Mouse (Mus musculus) brain, embryonic 18.5 days (tissue): ENCODE measurements around the gene Hdac9.
"Not testable (repeated sequence)": the region's sequence is repeated elsewhere in the genome, so short reads cannot be mapped to it uniquely, and the experiment has no call there.

Experiments used
- DNase-seq: peaks from one replicate; pipeline ENCODE4 v3.0.0-alpha.2; 2012; ENCODE audit warnings: low read depth, low spot score

Hdac9 gene

DNA sequence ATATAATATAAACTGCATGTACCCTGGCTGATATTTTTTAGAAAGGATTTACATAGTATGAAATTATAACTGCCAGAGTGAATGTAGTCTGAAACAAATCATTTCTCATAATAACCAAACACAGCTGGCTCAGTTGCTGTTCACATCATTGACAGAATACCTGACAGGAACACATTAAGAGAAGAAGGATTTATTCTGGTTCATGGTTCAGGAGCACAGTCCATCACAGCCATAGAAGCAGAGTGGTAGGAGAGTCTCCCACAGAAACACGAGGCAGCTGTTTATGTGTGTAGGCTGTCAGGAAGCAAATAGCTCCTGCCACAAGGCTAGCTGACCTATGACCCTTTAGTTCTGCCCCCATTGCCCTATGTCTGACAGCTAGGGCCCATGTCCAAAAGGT, 803.6 kb downstream of the Hdac9 start:
- DNase-seq: no peak

DNA sequence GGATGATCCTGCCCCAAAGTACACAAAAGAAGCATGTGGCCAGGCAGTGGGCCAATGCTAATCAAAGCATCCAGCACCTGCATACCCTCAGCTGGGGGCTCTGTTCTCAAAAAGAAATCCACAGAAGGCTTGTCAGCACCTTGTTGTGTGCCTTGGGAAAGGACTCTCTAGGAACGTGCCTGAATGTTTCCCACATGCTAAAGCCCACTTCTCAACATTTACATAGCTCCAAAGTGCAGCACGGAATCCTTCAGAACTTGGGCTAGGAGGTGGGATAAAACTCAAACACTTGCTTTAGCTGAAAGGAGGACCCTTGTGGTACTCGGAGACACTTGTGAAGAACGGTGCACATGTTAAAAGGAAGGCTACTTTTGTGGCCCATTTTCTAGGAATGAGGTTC, 823.9 kb downstream of the Hdac9 start:
- no peak for DNase-seq

- DNase-seq: no peak
These were observed 825.0 kb downstream of the Hdac9 start for GRCm38 (mm10) chr12:34091851-34092250.

DNA sequence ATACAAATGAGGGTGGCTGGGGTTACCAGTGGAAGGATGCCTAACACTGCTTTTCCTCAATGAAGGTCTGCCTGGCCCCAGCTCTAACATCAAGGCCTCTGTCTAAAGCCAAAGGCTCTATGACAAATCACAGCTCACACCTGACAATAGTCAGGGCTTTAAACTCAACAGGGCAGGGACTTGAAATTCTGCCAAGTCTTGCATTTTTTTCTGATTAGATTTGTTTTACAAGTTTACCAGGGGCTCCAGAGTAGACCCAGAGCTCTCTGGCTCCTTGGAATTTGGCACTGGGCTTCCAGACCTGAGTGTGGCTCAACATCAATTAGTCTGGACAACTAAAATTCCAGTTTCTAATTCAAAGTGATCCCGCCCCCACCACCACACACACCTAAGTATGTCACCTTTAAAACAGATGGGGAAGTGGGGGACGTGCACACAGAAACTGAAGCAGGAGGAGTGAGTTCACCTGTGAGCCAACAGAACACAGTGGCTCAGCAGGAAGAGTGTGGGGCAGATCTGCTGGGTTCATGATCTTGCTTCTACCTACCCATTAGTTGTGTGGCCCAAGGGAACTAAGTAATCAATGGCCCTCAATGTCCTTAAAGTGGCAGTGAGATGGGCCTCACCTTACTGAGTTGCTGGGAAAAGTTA, 829.5 kb downstream of the Hdac9 start:
- no peak for DNase-seq

DNA sequence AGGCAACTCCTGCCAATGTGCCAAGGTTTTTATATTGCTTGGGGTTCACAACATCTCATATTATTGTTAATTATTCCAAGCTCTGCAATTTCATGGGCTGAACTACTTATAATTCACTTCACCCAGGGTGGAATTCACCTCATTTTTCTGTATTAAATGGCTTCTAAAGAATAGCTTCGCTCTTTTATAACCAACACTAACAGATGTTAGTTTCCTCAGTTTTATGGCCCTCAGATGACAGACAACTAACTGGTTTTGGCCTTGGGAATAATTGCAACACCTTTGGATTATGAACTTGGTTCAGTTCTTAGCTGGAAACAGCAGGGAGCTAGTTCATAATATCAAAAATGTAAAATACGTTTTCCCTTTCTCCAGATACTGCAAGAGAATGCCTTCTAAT, 839.9 kb downstream of the Hdac9 start:
- DNase-seq: no peak

DNA sequence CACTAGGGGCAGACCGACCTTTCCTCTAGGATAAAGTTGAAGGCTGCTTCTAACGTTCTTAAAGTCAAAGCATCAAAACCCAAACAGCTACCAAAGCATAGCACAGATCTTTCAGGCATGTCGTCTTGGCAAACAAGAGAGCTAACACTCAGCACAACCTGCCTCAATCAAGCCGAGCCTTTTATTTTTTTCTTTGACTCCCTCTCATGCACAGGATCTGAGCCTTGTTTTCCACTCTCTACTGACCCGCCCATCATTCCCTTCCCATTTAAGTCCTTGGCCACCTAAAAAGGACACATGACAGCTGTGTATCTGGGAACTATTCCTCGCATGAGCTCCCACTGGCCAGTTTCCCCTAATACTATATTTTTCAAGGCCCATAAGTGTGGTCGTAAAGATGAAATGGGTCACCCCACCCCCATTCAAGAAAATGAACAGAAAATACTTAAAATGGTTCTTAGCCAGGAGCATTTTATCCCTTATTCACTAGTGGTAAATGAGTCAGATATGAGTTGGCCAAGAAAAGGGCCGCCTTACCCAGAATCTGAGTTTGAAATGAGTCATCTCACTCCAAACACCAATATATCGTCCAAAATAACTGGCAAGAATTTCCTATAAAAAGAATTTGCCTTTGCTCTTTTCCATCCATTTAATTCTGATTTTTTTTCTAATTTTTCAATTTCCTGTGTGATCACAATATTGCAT, 840.9 kb downstream of the Hdac9 start:
- no peak for DNase-seq

- DNase-seq: no peak
These were observed 864.4 kb downstream of the Hdac9 start for GRCm38 (mm10) chr12:34052508-34052907.

GRCm38 (mm10) chr12:34052036-34052435, 864.9 kb downstream of the Hdac9 start:
- DNase-seq: no peak

- no peak for DNase-seq
These were observed 865.8 kb downstream of the Hdac9 start for GRCm38 (mm10) chr12:34051112-34051511.

DNA sequence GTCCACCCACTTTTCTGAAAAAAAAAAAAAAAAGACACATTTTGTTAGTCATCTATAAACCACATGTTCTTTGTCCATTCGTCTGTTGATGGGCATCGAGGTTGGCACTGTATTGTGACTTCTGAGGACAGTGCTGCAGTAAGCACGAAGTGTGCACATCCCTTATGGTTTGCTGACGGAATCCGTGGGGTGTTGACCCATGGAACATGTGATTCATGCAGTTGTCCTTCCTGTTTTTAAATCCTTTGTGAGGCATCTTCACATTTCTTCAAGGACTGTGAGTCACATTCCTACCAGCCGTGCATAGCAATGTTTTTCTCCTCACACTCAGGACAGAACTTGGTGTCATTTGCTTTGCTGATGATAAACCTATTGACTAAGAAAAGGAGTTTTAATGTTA, 875.9 kb downstream of the Hdac9 start:
- no peak for DNase-seq

- DNase-seq: no peak
These were observed 876.8 kb downstream of the Hdac9 start for GRCm38 (mm10) chr12:34040061-34040460.

GRCm38 (mm10) chr12:34009796-34010195, 907.1 kb downstream of the Hdac9 start:
- DNase-seq: not testable (repeated sequence)
